Mouse (Mus musculus): Measurements from ENCODE around the gene Prr9. TPM values are rescaled to one million over a fixed set of nuclear protein-coding genes. Genes with fewer than 3 reads are reported as not detected.

Gene Prr9
- polyA plus RNA-seq, 1 experiment from 2014 or later: not detected

DNA sequence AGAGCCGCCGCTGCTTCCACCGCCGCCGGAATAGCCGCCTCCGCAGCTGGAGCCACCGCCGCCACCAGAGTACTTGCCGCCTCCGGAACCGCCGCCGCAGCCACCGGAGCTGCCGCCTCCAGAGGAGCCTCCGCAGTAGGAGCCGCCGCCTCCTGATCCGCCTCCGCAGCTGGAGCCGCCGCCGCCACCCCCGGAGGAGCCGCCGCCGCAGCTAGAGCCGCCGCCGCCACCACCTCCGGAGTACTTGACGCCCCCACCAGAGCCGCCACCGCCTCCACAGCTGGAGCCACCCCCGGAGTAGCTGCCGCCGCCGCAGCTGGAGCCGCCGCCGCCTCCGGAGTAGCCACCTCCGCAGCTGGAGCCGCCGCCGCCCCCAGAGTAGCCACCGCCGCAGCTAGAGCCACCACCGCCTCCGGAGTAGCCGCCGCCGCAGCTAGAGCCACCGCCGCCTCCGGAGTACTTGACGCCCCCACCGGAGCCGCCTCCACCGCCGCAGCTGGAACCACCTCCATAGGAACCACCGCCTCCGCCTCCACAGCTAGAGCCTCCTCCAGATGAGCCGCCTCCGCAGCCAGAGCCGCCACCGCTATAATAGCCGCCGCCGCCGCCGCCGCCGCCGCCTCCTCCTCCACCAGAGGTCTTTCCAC lies 42.3 kb downstream of the Prr9 start:
- Histone ChIP-seq H3K36me3 (replicated peaks; ENCODE audit: insufficient read depth, low read length) (no peaks in the 10 kb centered on the region), H3K4me2 (ENCODE audit: low read depth, low read length) (peak overlapping the region; percentile 90), H3K27me3 (ENCODE audit: insufficient read depth, low read length) (peaks cover 54% of the 10 kb centered on the region), H3K4me1 (ENCODE audit: insufficient read depth) (peaks cover 10% of the 10 kb centered on the region), H3K27ac (ENCODE audit: low read depth) (no peak overlapping the region), H3K9me3 (ENCODE audit: low read length) (no peaks in the 10 kb centered on the region), H3K9ac (replicated peaks) (peak overlapping the region; percentile 30; the same call in 1 of the 2 replicates), H3K4me3 (ENCODE audit: low read depth, low read length) (peak overlapping the region; percentile 63)
- TF ChIP-seq EP300 (IDR thresholded peaks at IDR 0.05; ENCODE audit: low read depth): no peak
- no peak for TF ChIP-seq CTCF (IDR thresholded peaks at IDR 0.05; ENCODE audit: low read depth)
- 1% methylated on average over 68 of the region's 76 CpGs for WGBS (ENCODE audit: insufficient replicate concordance)
- DNase-seq (no peak), ATAC-seq (peak; percentile 33)

GRCm38 (mm10) chr3:92080462-92081284 lies 43.1 kb downstream of the Prr9 start:
- ATAC-seq (peak; percentile 78), DNase-seq (peak; percentile 72)
- Histone ChIP-seq H3K27ac (ENCODE audit: low read depth) (no peak overlapping the region), H3K27me3 (ENCODE audit: insufficient read depth, low read length) (peaks cover 54% of the 10 kb centered on the region), H3K4me3 (ENCODE audit: low read depth, low read length) (peak overlapping the region; percentile 63), H3K4me2 (ENCODE audit: low read depth, low read length) (peak overlapping the region; percentile 90), H3K9ac (replicated peaks) (peak overlapping the region; percentile 44), H3K4me1 (ENCODE audit: insufficient read depth) (peaks cover 10% of the 10 kb centered on the region), H3K9me3 (ENCODE audit: low read length) (no peaks in the 10 kb centered on the region), H3K36me3 (replicated peaks; ENCODE audit: insufficient read depth, low read length) (no peaks in the 10 kb centered on the region)
- WGBS (ENCODE audit: insufficient replicate concordance): under 1% methylated on average over 65 of the region's 82 CpGs
- TF ChIP-seq CTCF (IDR thresholded peaks at IDR 0.05; ENCODE audit: low read depth) (no peak), EP300 (IDR thresholded peaks at IDR 0.05; ENCODE audit: low read depth) (no peak)

Other genes starting within 250 kb of the Prr9 start
- gene Pglyrp3, start 109.4 kb downstream of the Prr9 start, polyA plus RNA-seq (2015; fragmentation: Nextera tagmentation; extraction: Ambion mirVana): not detected in 2 replicates
- 0.06 TPM in 1 of 2 replicates, not detected in the other for gene Lor, start 40.8 kb downstream of the Prr9 start, polyA plus RNA-seq (2015; fragmentation: Nextera tagmentation; extraction: Ambion mirVana)
- gene Lelp1, start 18.8 kb upstream of the Prr9 start, polyA plus RNA-seq (2015; fragmentation: Nextera tagmentation; extraction: Ambion mirVana): not detected in 2 replicates
- gene Sprr2a1, start 91.9 kb upstream of the Prr9 start, polyA plus RNA-seq (2015; fragmentation: Nextera tagmentation; extraction: Ambion mirVana): not detected in 2 replicates
- gene Sprr2a2, start 92.0 kb upstream of the Prr9 start, polyA plus RNA-seq (2015; fragmentation: Nextera tagmentation; extraction: Ambion mirVana): 0.21 TPM in 1 of 2 replicates, not detected in the other
- not detected in 2 replicates for gene Sprr2a3, start 161.5 kb upstream of the Prr9 start, polyA plus RNA-seq (2015; fragmentation: Nextera tagmentation; extraction: Ambion mirVana)
- gene Sprr2b, start 192.7 kb upstream of the Prr9 start, polyA plus RNA-seq (2015; fragmentation: Nextera tagmentation; extraction: Ambion mirVana): not detected in 2 replicates
- not detected in 2 replicates for gene Sprr2d, start 215.2 kb upstream of the Prr9 start, polyA plus RNA-seq (2015; fragmentation: Nextera tagmentation; extraction: Ambion mirVana)
- gene Sprr2e, start 228.2 kb upstream of the Prr9 start, polyA plus RNA-seq (2015; fragmentation: Nextera tagmentation; extraction: Ambion mirVana): not detected in 2 replicates
- gene Sprr2f, start 241.2 kb upstream of the Prr9 start, polyA plus RNA-seq (2015; fragmentation: Nextera tagmentation; extraction: Ambion mirVana): not detected in 2 replicates

Measured in liver, postnatal 0 days (tissue).